Mouse (Mus musculus): ENCODE results near the gene Celf5. TPM values are rescaled to one million over a fixed set of nuclear protein-coding genes. Genes with fewer than 3 reads are reported as not detected.

The Celf5 gene
- polyA plus RNA-seq, 1 experiment from 2014 or later: 5.6 TPM

DNA sequence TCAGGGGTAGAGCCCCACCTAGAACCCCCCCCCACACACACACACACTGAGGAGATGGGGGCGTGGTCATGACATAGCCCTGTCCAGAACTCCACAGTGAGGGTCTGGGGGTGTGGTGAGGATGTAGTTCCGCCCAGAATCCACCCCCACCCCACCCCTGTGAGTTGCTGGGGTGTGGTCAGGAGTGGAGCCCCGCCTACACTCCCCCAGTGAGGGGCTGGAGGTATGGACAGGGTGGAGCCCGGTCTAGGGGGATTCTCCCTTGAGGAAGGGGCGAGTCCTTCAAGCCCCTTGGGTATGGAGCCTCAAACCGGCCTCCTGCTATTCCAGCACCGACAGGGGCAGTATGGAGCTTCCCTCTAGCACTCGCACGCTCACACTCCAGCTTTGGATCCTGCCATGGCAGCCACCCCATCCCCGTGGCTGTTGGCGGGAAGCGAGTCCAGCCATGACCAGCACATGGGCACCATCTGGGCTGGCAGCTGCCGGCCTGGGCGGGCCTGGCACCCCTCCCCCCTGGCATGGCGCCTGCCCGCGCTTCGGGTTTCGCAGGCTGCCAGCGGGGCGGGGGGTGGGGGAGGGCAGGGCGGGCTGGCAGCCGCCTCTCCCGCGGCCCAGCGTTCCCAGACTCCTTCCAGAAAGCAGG is 65.8 kb downstream of the Celf5 start:
- under 1% methylated on average over 26 of the region's 26 CpGs for WGBS
- peak overlapping the region; percentile 57 for H3K4me3 ChIP-seq
- peaks cover 81% of the 10 kb centered on the region for H3K4me1 ChIP-seq
- no peaks in the 10 kb centered on the region for H3K9me3 ChIP-seq
- H3K27ac ChIP-seq: peak overlapping the region; percentile 89
- peak; percentile 75 for DNase-seq (ENCODE audit: extremely low spot score, low spot score)
- H3K27me3 ChIP-seq (ENCODE audit: poor library complexity, severe bottlenecking): peaks cover 46% of the 10 kb centered on the region
- no peaks in the 10 kb centered on the region for H3K36me3 ChIP-seq (replicated peaks)

- Histone ChIP-seq H3K36me3 (replicated peaks) (no peaks in the 10 kb centered on the region), H3K27ac (peak overlapping the region; percentile 89), H3K4me3 (peak overlapping the region; percentile 57; the same call in 1 of the 2 replicates), H3K4me1 (peaks cover 91% of the 10 kb centered on the region), H3K27me3 (ENCODE audit: poor library complexity, severe bottlenecking) (peaks cover 37% of the 10 kb centered on the region), H3K9me3 (no peaks in the 10 kb centered on the region)
- DNase-seq (ENCODE audit: extremely low spot score, low spot score): no peak
- 66% methylated on average over 17 of the region's 17 CpGs for WGBS
Observed at GRCm38 (mm10) chr10:81415549-81416310, 66.8 kb downstream of the Celf5 start.

DNA sequence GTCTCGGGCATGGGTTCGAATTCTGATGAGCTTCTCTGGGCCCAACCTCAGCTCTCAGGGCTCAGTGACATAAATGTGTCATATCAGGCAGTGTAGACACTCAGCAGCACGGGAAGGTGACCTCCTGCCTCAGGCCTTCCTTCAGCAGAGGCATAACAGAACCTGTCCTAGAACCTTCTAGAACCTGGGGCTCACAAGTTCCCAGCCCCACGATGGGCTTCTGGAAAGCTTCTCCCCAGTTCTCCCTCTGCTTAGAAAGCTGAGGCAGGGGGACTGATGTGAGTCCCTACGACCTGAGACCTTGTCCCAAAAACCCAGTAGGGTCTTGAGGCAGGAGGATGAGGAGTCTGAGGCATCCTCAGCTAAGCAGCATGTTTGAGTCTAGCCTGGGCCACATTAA is 67.4 kb downstream of the Celf5 start:
- Histone ChIP-seq H3K36me3 (replicated peaks) (no peaks in the 10 kb centered on the region), H3K4me1 (peaks cover 93% of the 10 kb centered on the region), H3K27ac (peak overlapping the region; percentile 89), H3K9me3 (no peaks in the 10 kb centered on the region), H3K27me3 (ENCODE audit: poor library complexity, severe bottlenecking) (peaks cover 31% of the 10 kb centered on the region), H3K4me3 (peak overlapping the region; percentile 37; the same call in 1 of the 2 replicates)
- DNase-seq (ENCODE audit: extremely low spot score, low spot score): no peak
- WGBS: 85% methylated on average over 5 of the region's 5 CpGs

- no peaks in the 10 kb centered on the region for H3K36me3 ChIP-seq (replicated peaks)
- H3K27ac ChIP-seq: peak overlapping the region; percentile 89
- peak overlapping the region; percentile 37; the same call in 1 of the 2 replicates for H3K4me3 ChIP-seq
- H3K27me3 ChIP-seq (ENCODE audit: poor library complexity, severe bottlenecking): peaks cover 28% of the 10 kb centered on the region
- H3K9me3 ChIP-seq: no peaks in the 10 kb centered on the region
- no peak for DNase-seq (ENCODE audit: extremely low spot score, low spot score)
- H3K4me1 ChIP-seq: peaks cover 95% of the 10 kb centered on the region
Observed at GRCm38 (mm10) chr10:81414682-81415081, 67.8 kb downstream of the Celf5 start.

GRCm38 (mm10) chr10:81413310-81414261 is 68.9 kb downstream of the Celf5 start:
- Histone ChIP-seq H3K4me3 (peak overlapping the region; percentile 37), H3K27me3 (ENCODE audit: poor library complexity, severe bottlenecking) (peaks cover 26% of the 10 kb centered on the region), H3K4me1 (peaks cover 100% of the 10 kb centered on the region), H3K9me3 (no peaks in the 10 kb centered on the region), H3K27ac (peak overlapping the region; percentile 89), H3K36me3 (replicated peaks) (no peaks in the 10 kb centered on the region)
- no peak for DNase-seq (ENCODE audit: extremely low spot score, low spot score)
- WGBS: 34% methylated on average over 26 of the region's 26 CpGs

DNA sequence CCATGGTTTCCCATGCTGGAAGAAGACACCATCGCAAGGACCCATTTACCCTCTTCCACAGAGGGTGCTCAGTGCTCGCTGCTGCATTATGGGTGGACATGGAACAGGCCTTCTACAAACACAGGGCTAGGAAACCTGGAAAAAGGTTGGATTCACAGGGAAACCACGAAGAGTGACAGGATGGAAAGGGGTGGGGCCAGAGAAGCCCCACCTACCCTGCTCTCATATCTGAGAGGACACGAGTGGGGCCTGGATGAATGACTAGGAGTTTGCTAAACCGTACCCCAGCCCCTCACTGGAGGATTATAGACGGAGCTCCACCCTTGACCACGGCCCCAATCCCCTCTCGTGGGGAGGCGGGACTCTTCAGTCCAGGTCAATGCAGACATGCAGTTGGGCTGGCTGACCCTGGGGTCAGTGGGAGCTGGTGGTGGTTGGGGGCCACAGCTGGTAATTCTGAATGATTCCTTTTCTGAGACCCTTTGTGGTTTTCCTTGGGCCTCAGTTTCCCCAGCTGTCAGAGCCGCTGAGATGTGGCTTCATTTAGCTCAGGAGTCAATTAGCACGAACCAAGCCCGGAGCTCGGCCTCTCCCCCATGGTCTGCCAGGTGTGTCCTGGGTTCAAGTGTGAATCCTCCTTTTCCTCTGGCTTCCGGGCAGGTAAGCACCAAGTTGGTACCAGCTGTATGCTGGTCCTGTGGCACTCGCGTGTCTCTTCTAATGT is 69.8 kb downstream of the Celf5 start:
- H3K4me1 ChIP-seq: peaks cover 100% of the 10 kb centered on the region
- 76% methylated on average over 16 of the region's 16 CpGs for WGBS

DNA sequence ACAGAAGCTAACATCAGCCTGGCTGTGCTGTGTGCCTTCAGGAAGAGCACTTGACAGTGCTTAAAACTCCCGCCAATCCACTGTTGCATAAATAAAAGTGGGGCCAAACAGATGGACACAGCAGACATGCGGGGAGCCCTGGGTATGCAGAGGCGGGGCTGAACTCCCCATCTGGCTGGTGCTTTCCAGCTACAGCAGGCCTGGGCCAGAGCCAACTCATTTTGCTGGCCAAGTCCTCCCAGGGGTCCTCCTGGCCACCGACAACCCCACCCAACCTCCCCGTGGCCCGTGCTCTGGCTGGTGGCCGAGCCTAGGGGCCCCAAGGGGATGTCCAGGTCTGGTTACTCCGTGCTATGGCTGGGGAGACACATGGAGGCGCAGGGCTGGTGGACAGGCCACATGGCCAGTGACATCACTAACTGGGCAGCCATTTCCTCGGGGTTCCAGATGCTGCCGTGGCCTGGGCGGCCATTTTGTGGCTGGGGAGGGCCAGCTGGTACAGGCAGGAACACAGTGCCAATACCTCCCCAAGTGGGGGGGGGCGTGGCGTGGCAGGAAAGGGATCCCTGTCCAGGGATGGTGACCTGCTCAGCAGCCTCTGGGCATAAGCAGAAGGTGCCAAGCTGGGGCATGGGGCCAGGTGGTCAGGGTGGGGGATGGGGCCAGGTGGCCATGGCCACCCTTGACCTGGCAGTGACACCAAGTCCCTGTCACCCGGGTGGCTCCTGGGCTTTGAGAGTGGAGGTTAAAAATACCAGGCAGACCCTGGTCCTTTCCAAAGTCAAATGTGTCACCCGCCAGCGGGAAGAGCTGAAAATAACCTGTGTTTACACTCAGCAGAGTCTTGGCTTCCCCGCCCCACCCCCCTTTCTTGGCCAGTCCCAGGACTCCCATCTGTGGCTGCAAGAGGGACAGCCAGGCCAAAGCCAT is 70.8 kb downstream of the Celf5 start:
- peak overlapping the region; percentile 7; the same call in 1 of the 2 replicates for H3K4me3 ChIP-seq
- H3K36me3 ChIP-seq (replicated peaks): no peaks in the 10 kb centered on the region

More for the DNA sequence above, 69.8 kb downstream of the Celf5 start:
- H3K27ac ChIP-seq: peak overlapping the region; percentile 89
- 0 out of 2 replicates have a peak overlapping the region, but pooled peaks have one; percentile 37 for H3K4me3 ChIP-seq
- H3K9me3 ChIP-seq: no peaks in the 10 kb centered on the region
- peaks cover 26% of the 10 kb centered on the region for H3K27me3 ChIP-seq (ENCODE audit: poor library complexity, severe bottlenecking)
- DNase-seq (ENCODE audit: extremely low spot score, low spot score): no peak
- H3K36me3 ChIP-seq (replicated peaks): no peaks in the 10 kb centered on the region

GRCm38 (mm10) chr10:81410981-81411380 is 71.5 kb downstream of the Celf5 start:
- Histone ChIP-seq H3K4me3 (no peak overlapping the region), H3K27ac (peak overlapping the region; percentile 62), H3K4me1 (peaks cover 100% of the 10 kb centered on the region), H3K36me3 (replicated peaks) (peaks cover under 1% of the 10 kb centered on the region; the same call in 1 of the 2 replicates), H3K27me3 (ENCODE audit: poor library complexity, severe bottlenecking) (peaks cover 35% of the 10 kb centered on the region), H3K9me3 (no peaks in the 10 kb centered on the region)
- DNase-seq (ENCODE audit: extremely low spot score, low spot score): no peak
- 79% methylated on average over 9 of the region's 9 CpGs for WGBS

More for the DNA sequence above, 70.8 kb downstream of the Celf5 start:
- Histone ChIP-seq H3K27me3 (ENCODE audit: poor library complexity, severe bottlenecking) (peaks cover 27% of the 10 kb centered on the region), H3K4me1 (peaks cover 100% of the 10 kb centered on the region), H3K9me3 (no peaks in the 10 kb centered on the region), H3K27ac (peak overlapping the region; percentile 62)
- DNase-seq (ENCODE audit: extremely low spot score, low spot score): no peak
- WGBS: 89% methylated on average over 18 of the region's 18 CpGs

DNA sequence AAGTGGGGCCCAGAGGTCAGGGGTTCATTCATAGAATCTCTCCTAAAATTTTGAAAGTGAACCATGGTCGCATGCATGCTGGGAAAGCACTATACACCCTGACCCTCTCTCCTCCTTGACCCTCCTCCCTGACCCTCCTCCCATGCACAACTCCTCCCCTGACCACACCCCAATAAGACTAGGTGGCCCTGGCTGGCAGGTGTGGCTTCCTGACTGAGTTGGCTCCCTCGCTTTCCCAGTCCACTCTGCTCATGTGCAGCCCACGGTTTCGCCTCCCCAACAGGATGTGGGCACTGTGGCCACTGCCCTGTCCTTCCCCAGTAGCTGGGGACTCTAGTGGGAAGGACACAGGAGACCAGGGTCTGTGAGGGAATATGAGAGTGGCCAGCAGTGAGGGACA is 72.2 kb downstream of the Celf5 start:
- H3K4me1 ChIP-seq: peaks cover 99% of the 10 kb centered on the region
- no peak for DNase-seq (ENCODE audit: extremely low spot score, low spot score)
- H3K36me3 ChIP-seq (replicated peaks): peaks cover 5% of the 10 kb centered on the region; the same call in 1 of the 2 replicates
- 71% methylated on average over 4 of the region's 4 CpGs for WGBS
- H3K27me3 ChIP-seq (ENCODE audit: poor library complexity, severe bottlenecking): peaks cover 41% of the 10 kb centered on the region
- no peaks in the 10 kb centered on the region for H3K9me3 ChIP-seq
- H3K27ac ChIP-seq: peak overlapping the region; percentile 77; the same call in 1 of the 2 replicates
- H3K4me3 ChIP-seq: no peak overlapping the region

DNA sequence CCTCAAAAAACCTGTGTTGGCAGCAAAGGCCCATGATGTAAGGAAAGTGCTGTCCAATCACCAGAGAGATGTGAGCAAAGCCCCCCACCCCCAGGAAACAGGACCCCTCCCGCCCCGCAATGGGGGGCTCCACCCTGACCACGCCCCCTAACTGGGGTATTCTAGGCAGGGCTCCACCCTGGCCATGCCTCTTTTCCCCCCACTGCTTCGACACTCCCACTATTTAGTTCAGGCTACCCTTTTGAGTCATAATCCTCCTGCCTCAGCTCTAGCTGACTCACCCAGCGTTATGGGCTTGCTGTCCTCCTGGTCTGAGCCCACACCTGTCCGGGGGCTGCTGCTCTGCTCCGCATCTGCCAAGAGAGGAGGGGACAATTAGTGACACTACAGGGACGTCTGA is 73.2 kb downstream of the Celf5 start:
- Histone ChIP-seq H3K36me3 (replicated peaks) (peaks cover 7% of the 10 kb centered on the region; the same call in 1 of the 2 replicates), H3K4me1 (peaks cover 95% of the 10 kb centered on the region), H3K9me3 (no peaks in the 10 kb centered on the region), H3K27me3 (ENCODE audit: poor library complexity, severe bottlenecking) (peaks cover 51% of the 10 kb centered on the region), H3K27ac (peak overlapping the region; percentile 77), H3K4me3 (peak overlapping the region; percentile 9; the same call in 1 of the 2 replicates)
- 10% methylated on average over 8 of the region's 8 CpGs for WGBS
- no peak for DNase-seq (ENCODE audit: extremely low spot score, low spot score)

Measured in forebrain, embryonic 10.5 days (tissue).